23 mouse cellular contexts compared by ENCODE assay signal in the genomic region with DNA sequence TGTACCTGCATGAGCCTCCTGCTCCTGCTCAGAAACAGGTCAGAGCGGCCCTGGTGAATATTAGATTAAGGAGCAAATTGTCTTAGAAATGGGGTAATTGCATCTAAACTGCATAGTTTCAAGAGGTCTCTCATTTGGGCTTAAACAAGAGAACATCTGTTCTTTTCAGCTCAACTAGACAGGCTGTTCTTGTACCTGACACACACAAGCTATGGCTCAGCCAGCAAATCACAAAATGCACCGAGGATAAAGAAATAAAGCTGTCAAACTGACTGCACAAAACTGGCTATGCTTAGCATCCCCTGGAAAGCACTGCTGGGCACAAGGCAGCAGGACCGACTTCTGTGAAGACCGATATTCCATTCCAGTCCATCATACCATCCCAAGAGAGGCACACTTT.
DNase-seq lines count a peak whose midpoint lies in the region; ATAC-seq and TF ChIP-seq lines count a peak whose summit lies in the region.
"Had no signal": no experiment of that assay in that cellular context is flagged by ENCODE, and none has a peak within 500 bp of the region (broad histone marks: within the 10 kb centered on the region; RNA-seq: fewer than 3 reads in every experiment).

No protein-coding gene starts in this region.

- no peaks in the 10 kb centered on the region for H3K27me3 ChIP-seq in forebrain, embryonic 14.5 days (replicated peaks; ENCODE audit: control insufficient read depth, insufficient read depth, low read length)
- H3K27me3 ChIP-seq in forebrain, embryonic 12.5 days, result no peaks in the 10 kb centered on the region
- H3K27me3 ChIP-seq in embryonic facial prominence, embryonic 13.5 days, result no peaks in the 10 kb centered on the region
- H3K27me3 ChIP-seq: CH12.LX; embryonic facial prominence, embryonic 15.5 days; heart, embryonic 15.5 days had no signal

- H3K4me3 ChIP-seq in forebrain, embryonic 14.5 days (ENCODE audit: low read depth, low read length), result no peak overlapping the region
- no peak overlapping the region for H3K4me3 ChIP-seq in forebrain, embryonic 12.5 days (replicated peaks)
- no peak overlapping the region for H3K4me3 ChIP-seq in layer of hippocampus, adult 2 months
- H3K4me3 ChIP-seq in embryonic facial prominence, embryonic 13.5 days, result no peak overlapping the region
- H3K4me3 ChIP-seq: embryonic facial prominence, embryonic 15.5 days; erythroblast, embryonic 14.5 days; heart, adult 2 months; heart, embryonic 15.5 days had no signal

- no peak for TF ChIP-seq CTCF in layer of hippocampus, adult 2 months (conservative IDR thresholded peaks at IDR 0.05)

- H3K4me2 ChIP-seq in forebrain, embryonic 14.5 days (ENCODE audit: low read length), result no peak overlapping the region
- no peak overlapping the region for H3K4me2 ChIP-seq in forebrain, embryonic 12.5 days
- H3K4me2 ChIP-seq in embryonic facial prominence, embryonic 13.5 days, result peak overlapping the region; percentile 16; the same call in 1 of the 2 replicates
- H3K4me2 ChIP-seq: embryonic facial prominence, embryonic 15.5 days; heart, embryonic 11.5 days; heart, embryonic 15.5 days had no signal

- H3K9me3 ChIP-seq in forebrain, embryonic 14.5 days (replicated peaks; ENCODE audit: control insufficient read depth, low read length), result no peaks in the 10 kb centered on the region
- no peaks in the 10 kb centered on the region for H3K9me3 ChIP-seq in forebrain, embryonic 12.5 days
- no peaks in the 10 kb centered on the region for H3K9me3 ChIP-seq in embryonic facial prominence, embryonic 13.5 days
- H3K9me3 ChIP-seq: embryonic facial prominence, embryonic 15.5 days; heart, embryonic 15.5 days had no signal

- no peak overlapping the region for H3K27ac ChIP-seq in forebrain, embryonic 14.5 days (ENCODE audit: low read depth, low read length)
- no peak overlapping the region for H3K27ac ChIP-seq in forebrain, embryonic 12.5 days
- H3K27ac ChIP-seq in layer of hippocampus, adult 2 months, result peak overlapping the region; percentile 85
- no peak overlapping the region for H3K27ac ChIP-seq in embryonic facial prominence, embryonic 13.5 days
- H3K27ac ChIP-seq: embryonic facial prominence, embryonic 15.5 days; heart, adult 2 months; heart, embryonic 15.5 days; hindbrain, postnatal 0 days had no signal

- H3K36me3 ChIP-seq in forebrain, embryonic 14.5 days (ENCODE audit: control insufficient read depth, insufficient read depth, low read length), result no peaks in the 10 kb centered on the region
- no peaks in the 10 kb centered on the region for H3K36me3 ChIP-seq in forebrain, embryonic 12.5 days (replicated peaks)
- H3K36me3 ChIP-seq in embryonic facial prominence, embryonic 13.5 days, result no peaks in the 10 kb centered on the region
- H3K36me3 ChIP-seq: embryonic facial prominence, embryonic 15.5 days; heart, embryonic 15.5 days had no signal

- 35% methylated on average over 4 of the region's 4 CpGs for WGBS in forebrain, embryonic 14.5 days
- 59% methylated on average over 4 of the region's 4 CpGs for WGBS in forebrain, embryonic 12.5 days
- WGBS in embryonic facial prominence, embryonic 13.5 days, result 36% methylated on average over 4 of the region's 4 CpGs

- DNase-seq in forebrain, embryonic 14.5 days (ENCODE audit: low spot score), result peak; percentile 35
- DNase-seq in layer of hippocampus, adult 2 months (ENCODE audit: low spot score in 2 of 2), result no peak
- no peak for DNase-seq in layer of hippocampus, adult 9-10 months (ENCODE audit: low spot score)
- peak; percentile 52 for DNase-seq in brain, adult 2 months (ENCODE audit: low read depth, low spot score)
- DNase-seq in cerebellum, adult 9-11 months, result no peak
- DNase-seq: adrenal gland, postnatal 14 days; cerebellum, adult 2 months; cerebellum, postnatal 14 days; gastrocnemius, postnatal 14 days; heart, adult 2 months; heart, postnatal 36 days; kidney, adult 11 months; kidney, adult 9 months had no signal

- ATAC-seq in forebrain, embryonic 14.5 days, result peak; percentile 50
- no peak for ATAC-seq in forebrain, embryonic 12.5 days (ENCODE audit: low FRiP score)
- no peak for ATAC-seq in embryonic facial prominence, embryonic 13.5 days (ENCODE audit: insufficient number of reproducible peaks, insufficient read depth, low FRiP score, low TSS enrichment, low read depth)
- ATAC-seq: activated CD4-positive, CD25-positive, alpha-beta regulatory T cell, adult 4 months; hindbrain, postnatal 0 days; Patski had no signal

- no peak overlapping the region for H3K9ac ChIP-seq in forebrain, embryonic 14.5 days (ENCODE audit: low read length)
- H3K9ac ChIP-seq in forebrain, embryonic 12.5 days, result no peak overlapping the region
- no peak overlapping the region for H3K9ac ChIP-seq in embryonic facial prominence, embryonic 13.5 days
- H3K9ac ChIP-seq: embryonic facial prominence, embryonic 15.5 days; heart, embryonic 15.5 days had no signal

- H3K4me1 ChIP-seq in forebrain, embryonic 14.5 days (ENCODE audit: control insufficient read depth, insufficient read depth, low read length), result peaks cover 10% of the 10 kb centered on the region
- peaks cover 8% of the 10 kb centered on the region for H3K4me1 ChIP-seq in forebrain, embryonic 12.5 days
- H3K4me1 ChIP-seq in embryonic facial prominence, embryonic 13.5 days, result peaks cover 7% of the 10 kb centered on the region
- H3K4me1 ChIP-seq: embryonic facial prominence, embryonic 15.5 days; heart, embryonic 15.5 days had no signal

Comparison
In these comparisons a context has a peak if more than half of its experiments do, and no peak if none do; other contexts are left out.
1. DNase-seq: peak in forebrain, embryonic 14.5 days (single experiment) and brain, adult 2 months (single experiment); none in layer of hippocampus, adult 2 months (0 of 2), layer of hippocampus, adult 9-10 months (single experiment) and cerebellum, adult 9-11 months (single experiment).